Mouse (Mus musculus) forelimb bud, embryonic 11.5 days (tissue): ENCODE measurements at regions not wholly inside any gene's neighbourhood (a gene's known extent, or its start where the extent isn't known, plus 50 kb on each side); places are given as distances from the start of the nearest gene placed in this dataset.

Experiments used
- DNase-seq: peaks from one replicate; pipeline ENCODE4 v3.0.0-alpha.2; 2012; ENCODE audit warnings: low read depth, low spot score

- peak; percentile 55 for DNase-seq
These were observed 569.0 kb downstream of the Pcdh7 start for GRCm38 (mm10) chr5:58286680-58287223.

- DNase-seq: no peak
These were observed 573.5 kb downstream of the Pcdh7 start for GRCm38 (mm10) chr5:58291261-58291660.

GRCm38 (mm10) chr5:58294903-58295302 lies 577.1 kb downstream of the Pcdh7 start:
- no peak for DNase-seq

- DNase-seq: no peak
These were observed 613.6 kb downstream of the Pcdh7 start for GRCm38 (mm10) chr5:58331356-58331755.
